Mouse (Mus musculus) right cerebral cortex, postnatal 4 days (tissue): ENCODE results near the gene Tle6.

Experiments
- DNase-seq: peaks from one replicate; pipeline ENCODE4 v3.0.0-alpha.2; 2022

Tle6 gene

GRCm38 (mm10) chr10:81600738-81601203, at the start of gene Tle6:
Tle6 (minus strand) TSS chr10:81601073.
- peak; percentile 97 for DNase-seq

GRCm38 (mm10) chr10:81648803-81649775, 48.2 kb upstream of the Tle6 start, which contains the start of gene Gm10778:
Gm10778 (plus strand) TSS chr10:81649059.
- DNase-seq, result peak; percentile 80

GRCm38 (mm10) chr10:81646015-81646555, 45.2 kb upstream of the Tle6 start:
- no peak for DNase-seq

GRCm38 (mm10) chr10:81645391-81645790, 44.5 kb upstream of the Tle6 start:
- no peak for DNase-seq

GRCm38 (mm10) chr10:81644716-81645115, 43.8 kb upstream of the Tle6 start:
- DNase-seq, result no peak

GRCm38 (mm10) chr10:81644162-81644561, 43.3 kb upstream of the Tle6 start:
- DNase-seq, result no peak

GRCm38 (mm10) chr10:81643449-81644055, 42.7 kb upstream of the Tle6 start:
- DNase-seq, result peak; percentile 94

- peak; percentile 32 for DNase-seq
Observed at GRCm38 (mm10) chr10:81642648-81643448, 42.0 kb upstream of the Tle6 start.

GRCm38 (mm10) chr10:81641978-81642647, 41.2 kb upstream of the Tle6 start:
- no peak for DNase-seq

GRCm38 (mm10) chr10:81641566-81641965, 40.7 kb upstream of the Tle6 start:
- no peak for DNase-seq

GRCm38 (mm10) chr10:81640825-81641224, 40.0 kb upstream of the Tle6 start:
- peak; percentile 2 for DNase-seq

GRCm38 (mm10) chr10:81638101-81638500, 37.2 kb upstream of the Tle6 start:
- no peak for DNase-seq

GRCm38 (mm10) chr10:81636338-81636737, 35.5 kb upstream of the Tle6 start:
- no peak for DNase-seq

- DNase-seq, result peak; percentile 84
Observed at GRCm38 (mm10) chr10:81633253-81634099, 32.6 kb upstream of the Tle6 start.

GRCm38 (mm10) chr10:81628390-81628789, 27.5 kb upstream of the Tle6 start, which contains the start of gene Ankrd24:
Ankrd24 (plus strand) TSS chr10:81628540.
- no peak for DNase-seq

- peak; percentile 53 for DNase-seq
Observed at GRCm38 (mm10) chr10:81627836-81628220, 27.0 kb upstream of the Tle6 start.

- DNase-seq, result peak; percentile 86
Observed at GRCm38 (mm10) chr10:81626994-81627835, 26.3 kb upstream of the Tle6 start, which contains the start of gene Sirt6. Sirt6 (minus strand) TSS chr10:81627797.

GRCm38 (mm10) chr10:81626101-81626993, 25.5 kb upstream of the Tle6 start:
- DNase-seq, result no peak

- no peak for DNase-seq
Observed at GRCm38 (mm10) chr10:81623441-81623840, 22.6 kb upstream of the Tle6 start.
